Mouse (Mus musculus) liver, postnatal 0 days (tissue): ENCODE measurements at regions not wholly inside any gene's neighbourhood (a gene's known extent, or its start where the extent isn't known, plus 50 kb on each side); places are given as distances from the start of the nearest gene placed in this dataset.

ENCODE experiments used
- ATAC-seq: fragments of 200-750 bp; cut with Nextera tagmentation; 2 replicates; pipeline ENCODE4 v1.8.0; 2017; ENCODE audit warnings: mild to moderate bottlenecking, moderate library complexity
- DNase-seq: peaks from one replicate; pipeline ENCODE4 v3.0.0-alpha.2; 2016
- H3K27ac ChIP-seq: fragments of 300-500 bp; sonication (generic); 2 replicates; pipeline ENCODE4 v1.5.1; 2014; ENCODE audit warnings: antibody characterized with exemption, moderate library complexity, mild to moderate bottlenecking, low read depth
- H3K27me3 ChIP-seq: fragments of 300-500 bp; sonication (generic); 2 replicates; pipeline ENCODE4 v1.6.1; 2014; ENCODE audit warnings: low read length, control low read depth, mixed read lengths; ENCODE audit not compliant: insufficient read depth
- H3K36me3 ChIP-seq: fragments of 300-500 bp; sonication (generic); replicated peaks from 2 replicates; pipeline ENCODE4 v1.6.1; 2014; ENCODE audit warnings: mild to moderate bottlenecking, control low read depth, low read length, moderate library complexity, mixed read lengths; ENCODE audit not compliant: insufficient read depth
- H3K4me1 ChIP-seq: fragments of 300-500 bp; sonication (generic); 2 replicates; pipeline ENCODE4 v1.6.1; 2014; ENCODE audit warnings: antibody characterized with exemption, mild to moderate bottlenecking, control low read depth; ENCODE audit not compliant: insufficient read depth
- H3K4me2 ChIP-seq: fragments of 300-500 bp; sonication (generic); 2 replicates; pipeline ENCODE4 v1.6.1; 2014; ENCODE audit warnings: low read depth, mild to moderate bottlenecking, low read length, moderate library complexity, mixed read lengths
- H3K4me3 ChIP-seq: fragments of 300-500 bp; sonication (generic); 2 replicates; pipeline ENCODE4 v1.5.1; 2014; ENCODE audit warnings: low read depth, low read length
- H3K9ac ChIP-seq: fragments of 300-500 bp; sonication (generic); replicated peaks from 2 replicates; pipeline ENCODE4 v1.6.1; 2014; ENCODE audit warnings: mild to moderate bottlenecking, moderate library complexity
- H3K9me3 ChIP-seq: fragments of 300-500 bp; sonication (generic); 2 replicates; pipeline ENCODE4 v1.6.1; 2016; ENCODE audit warnings: mild to moderate bottlenecking, control low read depth, low read length, mixed read lengths
- CTCF ChIP-seq: sonication (generic); IDR thresholded peaks from 2 replicates; pipeline ENCODE4 v1.5.1; 2016; ENCODE audit warnings: antibody characterized with exemption, low read depth
- EP300 ChIP-seq: IDR thresholded peaks from 2 replicates; pipeline ENCODE4 v1.6.1; 2016; ENCODE audit warnings: antibody characterized with exemption, low read depth, mild to moderate bottlenecking
- WGBS: fragments of 180-500 bp; shearing (Covaris S2); extraction: QIAGEN DNeasy Blood & Tissue Kit; methylation state at CpG from one replicate; pipeline ENCODE4 v1.1.7; 2014; ENCODE audit not compliant: insufficient replicate concordance; 5-methylcytosine and 5-hydroxymethylcytosine counted together

GRCm38 (mm10) chr10:124706642-124707041 lies 682.6 kb downstream of the Slc16a7 start:
- Histone ChIP-seq H3K9ac (no peak overlapping the region), H3K27ac (no peak overlapping the region), H3K27me3 (no peaks in the 10 kb centered on the region), H3K4me1 (no peaks in the 10 kb centered on the region), H3K9me3 (no peaks in the 10 kb centered on the region), H3K4me3 (no peak overlapping the region), H3K36me3 (no peaks in the 10 kb centered on the region), H3K4me2 (no peak overlapping the region)
- WGBS, result 59% methylated on average over 2 of the region's 2 CpGs
- TF ChIP-seq EP300, result no peak
- TF ChIP-seq CTCF, result no peak
- no peak for DNase-seq
- ATAC-seq, result no peak
